Mouse (Mus musculus) brain, embryonic 18.5 days (tissue): ENCODE results near the gene Traf3.

ENCODE experiments used
- DNase-seq: peaks from one replicate; pipeline ENCODE4 v3.0.0-alpha.2; 2012; ENCODE audit warnings: low read depth, low spot score

Traf3 gene

GRCm38 (mm10) chr12:111193331-111193730, 27.2 kb downstream of the Traf3 start:
- DNase-seq: no peak

GRCm38 (mm10) chr12:111196548-111196947, 30.4 kb downstream of the Traf3 start:
- no peak for DNase-seq

GRCm38 (mm10) chr12:111203076-111203475, 36.9 kb downstream of the Traf3 start:
- DNase-seq: peak; percentile 28

DNA sequence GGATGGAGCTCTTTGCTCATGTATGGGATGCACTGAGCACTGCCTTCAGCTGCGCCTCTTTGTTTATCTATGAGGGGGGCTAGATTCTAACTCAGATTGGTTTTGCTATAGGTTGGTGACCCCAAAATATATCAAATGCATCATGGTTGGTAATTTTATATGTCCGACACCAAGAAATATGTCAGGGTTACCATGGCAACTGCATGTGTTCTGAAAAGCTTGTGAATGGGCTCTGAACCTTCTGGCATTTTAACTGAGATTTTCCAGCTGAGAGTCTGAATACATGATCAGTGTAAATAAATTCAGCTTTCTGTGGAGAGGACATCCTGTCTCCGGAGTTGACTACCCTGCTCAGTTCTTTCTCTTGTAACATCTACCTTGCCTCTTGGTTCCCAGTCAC, 37.8 kb downstream of the Traf3 start:
- DNase-seq: peak; percentile 47

DNA sequence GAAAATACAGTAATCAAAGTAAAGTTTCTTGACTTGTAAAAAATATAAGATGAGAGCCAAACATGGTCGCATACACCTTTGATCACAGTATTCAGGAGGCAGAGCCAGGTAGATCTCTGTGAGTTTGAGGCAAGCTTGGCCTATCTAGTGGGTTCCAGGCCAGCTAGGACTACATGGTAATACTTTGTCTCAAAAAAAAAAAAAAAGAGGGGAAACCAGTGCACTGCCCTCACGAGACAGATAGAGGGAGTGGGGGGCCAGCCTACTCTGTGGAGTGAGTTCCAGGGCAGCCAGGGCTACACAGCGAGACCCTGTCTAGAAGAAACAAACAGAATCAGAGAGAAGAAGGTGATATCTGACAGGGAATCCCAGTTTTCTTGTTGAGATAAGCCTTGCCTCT, 41.5 kb downstream of the Traf3 start:
- DNase-seq: no peak

- no peak for DNase-seq
Measured at GRCm38 (mm10) chr12:111211729-111212128, 45.6 kb downstream of the Traf3 start.

DNA sequence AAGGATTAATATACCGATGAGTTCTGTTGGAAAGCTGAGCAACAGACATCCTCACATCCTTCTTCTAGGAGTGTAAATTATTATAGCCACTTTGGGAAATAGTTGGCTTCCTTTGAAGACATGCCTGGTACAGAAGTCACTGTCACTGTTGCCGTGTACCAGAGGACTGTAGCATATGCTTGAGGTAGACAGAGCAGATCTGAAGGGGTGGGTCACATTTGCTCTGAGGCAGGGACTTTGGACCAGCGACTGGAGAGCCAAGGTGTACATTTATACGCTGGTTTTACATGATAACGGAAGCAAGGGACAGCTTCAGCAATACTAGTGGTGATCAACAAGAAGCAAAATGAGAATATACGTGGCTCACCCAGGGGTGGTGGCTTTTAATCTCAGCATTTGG, 52.7 kb downstream of the Traf3 start:
- DNase-seq: no peak

GRCm38 (mm10) chr12:111225197-111225780, 59.1 kb downstream of the Traf3 start:
- no peak for DNase-seq

DNA sequence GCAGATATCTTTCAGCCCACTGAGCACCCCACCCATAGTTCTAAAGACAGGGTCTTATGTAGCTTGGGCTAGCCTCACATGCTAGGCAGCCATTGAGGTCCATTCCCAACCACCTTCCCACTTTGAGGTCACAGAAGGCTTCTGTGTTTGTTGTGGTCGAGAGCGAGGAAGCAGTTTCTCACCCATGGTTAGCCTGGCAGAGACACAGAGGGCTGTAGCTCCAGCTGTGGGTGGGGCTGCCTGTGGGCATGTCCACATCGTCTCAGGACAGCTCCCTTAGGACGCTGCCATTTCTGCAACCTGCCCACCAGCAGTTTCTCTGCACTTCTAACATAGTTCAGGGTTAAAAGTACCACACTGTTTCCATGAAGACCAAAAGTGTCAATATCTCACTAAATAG, 61.2 kb downstream of the Traf3 start:
- DNase-seq: no peak

DNA sequence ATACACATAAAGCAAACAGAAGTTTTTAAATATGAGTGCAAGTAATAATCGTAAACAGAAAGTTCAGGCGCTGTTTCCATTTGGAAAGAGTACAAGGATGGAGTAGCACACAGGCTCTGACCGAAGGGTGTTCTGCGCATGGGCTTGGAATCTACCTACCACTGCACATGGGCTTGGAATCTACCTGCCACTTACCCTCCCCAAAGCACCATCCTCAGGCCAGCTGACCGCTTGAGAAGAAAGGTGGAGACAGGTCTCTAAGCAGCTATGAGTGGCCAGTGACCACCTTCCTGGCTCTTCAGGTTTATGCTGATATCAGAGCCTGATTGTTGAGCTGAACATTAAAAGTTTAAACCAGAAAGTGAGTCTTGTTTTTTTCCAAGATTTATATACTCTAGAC, 62.3 kb downstream of the Traf3 start:
- DNase-seq: no peak

DNA sequence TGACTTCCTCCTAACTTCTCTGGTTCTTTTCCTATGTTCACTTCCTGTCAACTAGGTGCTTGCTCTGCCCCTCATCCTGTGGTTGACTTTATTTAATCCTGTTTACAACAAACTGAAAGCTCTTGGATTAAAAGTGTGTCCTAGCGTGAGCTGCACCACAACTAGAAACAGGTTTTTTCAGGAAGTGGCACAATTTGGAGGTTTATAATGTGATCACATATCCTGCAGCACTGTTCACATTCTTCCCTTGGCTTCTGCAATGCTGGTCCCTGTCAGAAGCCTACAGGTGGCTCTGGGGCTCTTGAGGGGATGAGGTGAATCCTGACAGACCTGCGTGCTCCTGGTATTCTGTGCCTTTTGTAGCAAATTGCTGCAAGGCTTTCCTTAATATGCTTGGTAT, 64.6 kb downstream of the Traf3 start:
- DNase-seq: no peak

- DNase-seq: no peak
Measured at GRCm38 (mm10) chr12:111233798-111234197, 67.6 kb downstream of the Traf3 start.

DNA sequence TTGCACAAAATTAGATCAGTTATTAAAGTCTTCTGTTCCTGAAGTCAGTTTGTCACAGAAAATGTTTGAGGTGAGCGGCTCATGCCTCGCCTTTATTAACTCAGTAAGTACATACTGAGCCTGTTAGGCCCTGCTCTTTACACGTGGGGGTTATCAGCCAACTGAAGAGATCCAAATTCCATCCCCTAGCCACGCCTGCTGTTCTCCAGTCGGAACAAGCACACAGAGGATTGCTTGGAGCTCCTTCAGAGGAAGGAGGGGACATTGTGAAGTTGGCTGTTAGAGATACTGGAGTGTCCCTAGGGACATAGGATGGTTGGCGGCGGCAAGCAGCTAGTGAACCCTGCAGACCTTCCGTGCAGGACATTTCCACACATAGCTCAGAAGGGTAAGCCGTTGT, 68.2 kb downstream of the Traf3 start:
- no peak for DNase-seq

GRCm38 (mm10) chr12:111235631-111236030, 69.5 kb downstream of the Traf3 start:
- DNase-seq: no peak

DNA sequence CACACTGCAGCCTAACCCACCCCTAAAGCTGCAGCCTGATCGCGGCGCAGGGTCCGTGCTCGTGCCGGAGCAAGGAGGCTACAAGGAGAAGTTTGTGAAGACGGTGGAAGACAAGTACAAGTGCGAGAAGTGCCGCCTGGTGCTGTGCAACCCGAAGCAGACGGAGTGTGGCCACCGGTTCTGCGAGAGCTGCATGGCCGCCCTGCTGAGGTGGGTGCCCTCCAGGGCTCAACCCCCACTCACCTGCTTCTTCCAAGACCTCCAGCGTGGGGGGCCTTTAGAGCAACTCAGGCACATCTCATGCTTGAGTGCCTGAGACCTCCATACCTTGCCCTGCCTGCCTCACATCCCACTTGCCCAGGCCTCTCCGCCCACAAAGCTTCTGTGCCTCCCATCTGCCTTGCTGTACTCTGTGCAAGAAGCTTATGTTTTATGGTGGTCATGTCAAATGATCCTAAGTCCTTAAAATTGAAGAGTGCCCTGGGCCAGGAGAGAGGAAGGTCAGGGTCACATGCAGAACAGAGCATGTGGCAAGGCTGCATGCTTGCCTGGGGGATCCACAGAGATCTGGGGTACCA, 71.5 kb downstream of the Traf3 start:
- DNase-seq: no peak

- no peak for DNase-seq
Measured at GRCm38 (mm10) chr12:111238345-111238744, 72.2 kb downstream of the Traf3 start.

DNA sequence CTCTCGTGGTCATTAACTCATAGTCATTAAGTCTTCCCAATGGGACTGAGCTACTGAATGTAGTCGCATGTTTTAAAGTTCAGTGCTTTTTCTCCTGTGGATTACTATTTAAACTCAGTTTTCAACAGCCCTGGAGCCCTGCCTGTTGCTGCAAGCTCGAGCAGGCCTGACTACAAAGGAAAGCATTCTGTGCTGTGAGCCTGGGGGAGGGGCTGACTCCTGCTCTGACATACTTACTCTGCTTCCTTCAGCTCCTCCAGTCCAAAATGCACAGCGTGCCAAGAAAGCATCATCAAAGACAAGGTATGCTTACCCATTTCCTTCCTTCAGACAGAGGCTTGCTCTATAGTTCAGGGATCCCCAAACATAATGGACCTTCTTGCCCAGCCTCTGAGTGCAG, 72.6 kb downstream of the Traf3 start:
- DNase-seq: no peak

DNA sequence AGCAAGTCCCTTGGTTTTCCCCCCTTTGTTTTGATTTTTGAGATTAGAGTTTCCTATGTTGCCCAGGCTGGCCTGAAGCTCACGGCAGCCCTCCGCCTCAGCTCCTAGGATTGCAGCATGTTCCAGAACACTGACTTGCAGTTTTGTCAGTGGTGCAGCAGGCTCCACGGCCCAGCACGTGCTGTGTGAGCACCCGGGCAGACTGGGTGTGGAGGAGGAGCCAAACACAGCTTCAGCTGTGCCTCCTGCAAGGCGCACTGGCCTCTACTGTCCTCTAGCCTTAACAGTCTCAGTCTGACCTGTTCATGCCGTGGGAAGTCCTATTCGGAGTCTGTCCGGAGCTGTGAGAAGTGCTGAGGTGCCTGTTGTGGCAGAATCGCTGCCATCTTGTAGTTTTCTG, 73.8 kb downstream of the Traf3 start:
- DNase-seq: no peak

GRCm38 (mm10) chr12:111241916-111242315, 75.7 kb downstream of the Traf3 start:
- no peak for DNase-seq

- no peak for DNase-seq
Measured at GRCm38 (mm10) chr12:111242346-111242745, 76.2 kb downstream of the Traf3 start.

DNA sequence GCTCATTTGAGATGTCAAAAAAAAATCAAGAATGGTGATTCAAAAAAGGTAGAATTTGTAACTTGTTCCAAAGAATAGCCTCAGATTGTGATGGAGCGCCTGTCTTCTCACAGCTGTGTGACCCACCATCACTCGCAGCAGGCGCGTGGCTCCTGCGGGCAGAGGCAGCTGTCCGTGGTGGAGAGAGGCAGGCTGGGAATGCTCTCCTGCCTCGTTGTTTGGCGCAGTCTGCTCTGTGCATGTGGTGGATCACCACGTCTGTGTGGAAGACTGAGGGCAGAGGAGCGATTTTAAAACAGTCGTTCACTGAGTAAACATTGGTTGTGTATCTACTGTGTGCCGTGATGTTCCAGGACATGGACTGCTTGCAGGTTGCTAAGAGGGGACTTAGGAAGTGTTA, 77.6 kb downstream of the Traf3 start:
- DNase-seq: no peak

GRCm38 (mm10) chr12:111245070-111245469, 78.9 kb downstream of the Traf3 start:
- DNase-seq: no peak

DNA sequence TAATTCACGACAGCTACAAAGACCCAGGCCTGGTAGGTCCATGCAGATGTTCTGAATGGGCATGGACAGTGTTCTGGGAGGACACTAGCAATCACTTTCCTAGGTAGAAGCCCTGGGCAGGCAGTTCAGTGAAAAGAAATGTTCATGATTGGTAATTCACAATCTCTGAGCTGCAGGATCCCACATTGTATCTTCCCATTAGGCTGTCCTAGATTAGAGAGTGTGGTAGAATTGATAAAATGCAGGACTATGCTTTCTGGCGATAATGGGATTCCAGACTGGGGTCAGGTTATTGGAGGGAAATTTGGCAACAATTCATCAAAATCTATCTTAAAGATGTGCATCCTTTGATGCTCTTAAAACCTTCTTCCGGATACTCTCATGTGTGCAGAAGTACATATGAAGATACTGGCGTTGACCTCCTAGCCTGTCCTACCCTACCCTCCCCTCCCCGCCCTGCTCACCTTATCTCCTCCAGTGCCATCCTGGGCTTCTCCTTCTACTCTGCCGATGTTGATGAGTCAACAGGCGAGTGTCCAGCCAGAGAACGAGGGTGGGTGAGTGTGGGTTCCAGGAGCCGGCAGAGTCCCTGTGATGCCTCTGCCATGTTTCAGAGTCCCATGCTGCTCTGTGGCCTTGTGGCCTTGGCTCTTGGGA, 80.8 kb downstream of the Traf3 start:
- DNase-seq: no peak
